Mouse (Mus musculus): Measurements from ENCODE around the gene Pef1. TPM values are rescaled to one million over a fixed set of nuclear protein-coding genes. Genes with fewer than 3 reads are reported as not detected.

Gene Pef1
- total and polyA plus RNA-seq, 2 experiments from 2014 or later, result 49.2 to 70.8 TPM

DNA sequence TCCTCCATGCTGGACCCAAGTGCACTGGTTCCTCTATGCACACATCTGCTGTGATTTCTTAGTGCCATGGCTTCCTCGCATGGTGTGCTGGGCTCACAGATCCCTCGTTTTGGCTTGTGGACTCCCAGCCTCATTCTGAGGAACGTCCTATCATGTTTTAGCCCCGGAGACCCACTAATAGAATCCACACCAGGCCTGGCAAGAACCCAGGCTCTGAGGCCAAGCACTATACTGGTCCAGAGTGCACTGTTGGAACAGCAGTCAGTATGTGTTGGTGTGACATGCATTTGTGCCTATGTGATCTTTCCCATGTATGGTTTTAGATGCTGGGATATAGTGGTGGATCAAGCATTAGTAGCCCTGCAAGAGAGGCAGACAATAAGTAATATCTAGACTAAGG is 29.0 kb upstream of the Pef1 start:
- no peaks in the 10 kb centered on the region for H3K36me3 ChIP-seq (replicated peaks; ENCODE audit: control insufficient read depth, insufficient read depth, low read length)
- no peaks in the 10 kb centered on the region for H3K9me3 ChIP-seq (replicated peaks; ENCODE audit: control insufficient read depth, low read length)
- TF ChIP-seq EP300 (IDR thresholded peaks at IDR 0.05; ENCODE audit: low read depth) (no peak), CTCF (IDR thresholded peaks at IDR 0.05; ENCODE audit: low read depth) (no peak)
- no peak for DNase-seq (ENCODE audit: low spot score)
- H3K27ac ChIP-seq (ENCODE audit: low read depth), result no peak overlapping the region
- no peak overlapping the region for H3K4me3 ChIP-seq (ENCODE audit: low read depth, low read length)
- no peak overlapping the region for H3K9ac ChIP-seq (replicated peaks; ENCODE audit: low read depth, low read length)
- ATAC-seq (ENCODE audit: insufficient read depth, low read depth), result no peak
- H3K27me3 ChIP-seq (ENCODE audit: control insufficient read depth, insufficient read depth, low read length), result peaks cover 20% of the 10 kb centered on the region
- H3K4me2 ChIP-seq (ENCODE audit: low read depth, low read length), result no peak overlapping the region
- no peaks in the 10 kb centered on the region for H3K4me1 ChIP-seq (ENCODE audit: control insufficient read depth, insufficient read depth)
- 65% methylated on average over 4 of the region's 4 CpGs for WGBS

DNA sequence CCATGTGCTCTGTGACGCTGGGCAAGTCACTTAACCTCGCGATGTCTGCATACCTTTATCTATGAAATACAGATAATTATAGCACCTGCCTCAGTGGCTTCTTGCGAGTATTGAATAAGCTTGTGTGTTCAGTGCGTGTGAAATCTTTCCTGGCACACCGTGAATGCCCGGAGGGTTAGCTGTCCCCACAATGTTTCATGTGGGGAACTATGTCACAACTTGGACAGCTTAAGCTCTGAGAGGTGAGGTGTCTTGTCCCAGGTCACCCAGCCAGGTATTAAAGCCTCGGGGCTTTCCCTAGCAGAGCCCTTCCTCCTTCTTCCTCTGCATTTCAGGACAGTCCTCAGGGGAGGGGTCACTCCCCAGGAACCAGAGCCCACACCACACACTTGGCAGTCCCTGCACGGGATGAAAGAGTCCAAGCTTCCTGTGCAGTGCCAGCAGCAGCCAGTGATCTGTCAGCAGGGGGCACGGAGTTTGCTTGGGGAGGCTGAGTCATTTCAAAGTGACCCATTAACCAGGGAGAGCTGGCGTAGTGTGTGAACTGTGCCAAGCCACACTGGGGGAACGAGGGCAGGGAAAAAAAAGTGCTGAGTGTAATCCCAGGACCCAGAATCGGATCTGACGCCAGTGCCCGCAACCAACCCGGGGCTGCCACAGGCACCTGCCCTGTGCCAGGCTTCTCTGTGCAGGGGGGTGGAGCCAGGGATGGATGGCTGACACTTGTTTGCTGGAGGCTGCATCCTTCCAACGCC is 27.4 kb upstream of the Pef1 start:
- Histone ChIP-seq H3K36me3 (replicated peaks; ENCODE audit: control insufficient read depth, insufficient read depth, low read length) (no peaks in the 10 kb centered on the region), H3K9me3 (replicated peaks; ENCODE audit: control insufficient read depth, low read length) (no peaks in the 10 kb centered on the region), H3K4me3 (ENCODE audit: low read depth, low read length) (no peak overlapping the region), H3K27ac (ENCODE audit: low read depth) (no peak overlapping the region), H3K4me2 (ENCODE audit: low read depth, low read length) (no peak overlapping the region), H3K9ac (replicated peaks; ENCODE audit: low read depth, low read length) (no peak overlapping the region), H3K27me3 (ENCODE audit: control insufficient read depth, insufficient read depth, low read length) (peaks cover 28% of the 10 kb centered on the region), H3K4me1 (ENCODE audit: control insufficient read depth, insufficient read depth) (no peaks in the 10 kb centered on the region)
- TF ChIP-seq EP300 (IDR thresholded peaks at IDR 0.05; ENCODE audit: low read depth) (no peak), CTCF (IDR thresholded peaks at IDR 0.05; ENCODE audit: low read depth) (no peak)
- ATAC-seq (ENCODE audit: insufficient read depth, low read depth), result no peak
- no peak for DNase-seq (ENCODE audit: low spot score)
- WGBS, result 57% methylated on average over 17 of the region's 17 CpGs

- Histone ChIP-seq H3K9me3 (replicated peaks; ENCODE audit: control insufficient read depth, low read length) (no peaks in the 10 kb centered on the region), H3K4me2 (ENCODE audit: low read depth, low read length) (no peak overlapping the region), H3K27ac (ENCODE audit: low read depth) (no peak overlapping the region), H3K4me1 (ENCODE audit: control insufficient read depth, insufficient read depth) (peaks cover 6% of the 10 kb centered on the region; the same call in 1 of the 2 replicates), H3K9ac (replicated peaks; ENCODE audit: low read depth, low read length) (no peak overlapping the region), H3K36me3 (replicated peaks; ENCODE audit: control insufficient read depth, insufficient read depth, low read length) (no peaks in the 10 kb centered on the region), H3K27me3 (ENCODE audit: control insufficient read depth, insufficient read depth, low read length) (peaks cover 28% of the 10 kb centered on the region), H3K4me3 (ENCODE audit: low read depth, low read length) (no peak overlapping the region)
- TF ChIP-seq CTCF (IDR thresholded peaks at IDR 0.05; ENCODE audit: low read depth) (no peak), EP300 (IDR thresholded peaks at IDR 0.05; ENCODE audit: low read depth) (no peak)
- DNase-seq (ENCODE audit: low spot score), result no peak
- ATAC-seq (ENCODE audit: insufficient read depth, low read depth), result no peak
- 55% methylated on average over 8 of the region's 8 CpGs for WGBS
Measured at GRCm38 (mm10) chr4:130076856-130077255, 25.5 kb upstream of the Pef1 start.

GRCm38 (mm10) chr4:130078816-130079485 is 23.4 kb upstream of the Pef1 start:
- H3K36me3 ChIP-seq (replicated peaks; ENCODE audit: control insufficient read depth, insufficient read depth, low read length), result no peaks in the 10 kb centered on the region
- H3K9ac ChIP-seq (replicated peaks; ENCODE audit: low read depth, low read length), result no peak overlapping the region
- DNase-seq (ENCODE audit: low spot score) (no peak), ATAC-seq (ENCODE audit: insufficient read depth, low read depth) (no peak)
- no peak overlapping the region for H3K4me3 ChIP-seq (ENCODE audit: low read depth, low read length)
- no peaks in the 10 kb centered on the region for H3K9me3 ChIP-seq (replicated peaks; ENCODE audit: control insufficient read depth, low read length)
- H3K4me1 ChIP-seq (ENCODE audit: control insufficient read depth, insufficient read depth), result peaks cover 6% of the 10 kb centered on the region; the same call in 1 of the 2 replicates
- no peak overlapping the region for H3K4me2 ChIP-seq (ENCODE audit: low read depth, low read length)
- TF ChIP-seq CTCF (IDR thresholded peaks at IDR 0.05; ENCODE audit: low read depth), result no peak
- TF ChIP-seq EP300 (IDR thresholded peaks at IDR 0.05; ENCODE audit: low read depth), result no peak
- peaks cover 28% of the 10 kb centered on the region for H3K27me3 ChIP-seq (ENCODE audit: control insufficient read depth, insufficient read depth, low read length)
- no peak overlapping the region for H3K27ac ChIP-seq (ENCODE audit: low read depth)
- WGBS, result 65% methylated on average over 17 of the region's 17 CpGs

DNA sequence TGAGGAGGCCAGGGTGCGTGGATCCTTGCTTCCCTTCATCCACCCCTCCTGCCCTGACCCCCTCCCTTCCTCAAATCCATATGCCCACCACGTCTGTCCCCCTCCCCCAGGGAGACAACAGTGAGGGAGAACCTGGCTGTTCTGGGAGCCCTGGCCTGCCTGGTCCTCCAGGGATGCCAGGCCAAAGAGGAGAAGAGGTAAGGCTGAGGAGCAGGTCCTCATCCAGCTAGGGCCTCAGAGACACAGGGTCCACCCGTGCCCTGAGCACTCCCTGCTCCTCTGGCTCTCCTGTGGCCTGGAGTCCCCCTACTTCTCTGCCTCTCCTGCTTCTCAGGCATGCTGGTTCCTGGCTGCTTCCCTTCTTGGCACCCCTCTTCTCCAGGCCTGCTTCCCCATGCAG is 22.8 kb upstream of the Pef1 start:
- no peaks in the 10 kb centered on the region for H3K9me3 ChIP-seq (replicated peaks; ENCODE audit: control insufficient read depth, low read length)
- DNase-seq (ENCODE audit: low spot score) (no peak), ATAC-seq (ENCODE audit: insufficient read depth, low read depth) (no peak)
- peaks cover 6% of the 10 kb centered on the region; the same call in 1 of the 2 replicates for H3K4me1 ChIP-seq (ENCODE audit: control insufficient read depth, insufficient read depth)
- TF ChIP-seq CTCF (IDR thresholded peaks at IDR 0.05; ENCODE audit: low read depth), result no peak
- TF ChIP-seq EP300 (IDR thresholded peaks at IDR 0.05; ENCODE audit: low read depth), result no peak
- no peak overlapping the region for H3K9ac ChIP-seq (replicated peaks; ENCODE audit: low read depth, low read length)
- WGBS, result 63% methylated on average over 3 of the region's 3 CpGs
- H3K27me3 ChIP-seq (ENCODE audit: control insufficient read depth, insufficient read depth, low read length), result peaks cover 28% of the 10 kb centered on the region
- H3K36me3 ChIP-seq (replicated peaks; ENCODE audit: control insufficient read depth, insufficient read depth, low read length), result no peaks in the 10 kb centered on the region
- H3K4me3 ChIP-seq (ENCODE audit: low read depth, low read length), result no peak overlapping the region
- H3K27ac ChIP-seq (ENCODE audit: low read depth), result no peak overlapping the region
- H3K4me2 ChIP-seq (ENCODE audit: low read depth, low read length), result no peak overlapping the region
